Mouse (Mus musculus) regulatory T cell (primary cell): Measurements from ENCODE around the gene Dnah7c.
"Not testable (repeated sequence)": the region's sequence is repeated elsewhere in the genome, so short reads cannot be mapped to it uniquely, and the experiment has no call there.

Experiments
- in situ Hi-C: fragments of 300-600 bp; cut with MboI, MseI; formaldehyde crosslinking; loops from one replicate; pipeline ENCODE4 v1.15.1; 2025; ENCODE audit warnings: high pct_unique_total_duplicates

The Dnah7c gene

DNA sequence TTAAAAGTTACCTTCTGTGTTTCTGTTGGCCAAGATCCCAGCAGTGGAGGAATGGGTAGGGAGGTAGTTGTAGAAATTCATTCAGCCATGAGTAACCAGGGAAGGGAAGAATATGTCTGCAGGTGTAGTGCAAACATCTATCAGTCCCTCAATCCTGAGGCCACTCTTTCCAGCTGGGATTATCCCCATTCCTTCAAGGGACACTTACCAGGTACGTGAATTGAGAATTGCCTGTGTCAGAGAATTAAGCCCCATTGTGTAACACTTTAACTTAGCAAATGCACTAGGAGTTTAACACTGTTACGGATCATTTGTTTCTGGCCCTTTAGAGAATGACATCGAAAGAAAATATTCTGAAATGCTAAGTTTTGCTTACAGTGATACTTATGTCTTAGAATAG, 304.3 kb downstream of the Dnah7c start:
- in situ Hi-C loops: loop anchor here (10.0 kb wide), 1 partner anchor 445 kb away; no protein-coding TSS in a partner anchor

- in situ Hi-C loops: loop anchor here (10.0 kb wide), 1 partner anchor 449 kb away; no protein-coding TSS in a partner anchor
These were observed 308.2 kb downstream of the Dnah7c start for GRCm38 (mm10) chr1:46733405-46734106.

DNA sequence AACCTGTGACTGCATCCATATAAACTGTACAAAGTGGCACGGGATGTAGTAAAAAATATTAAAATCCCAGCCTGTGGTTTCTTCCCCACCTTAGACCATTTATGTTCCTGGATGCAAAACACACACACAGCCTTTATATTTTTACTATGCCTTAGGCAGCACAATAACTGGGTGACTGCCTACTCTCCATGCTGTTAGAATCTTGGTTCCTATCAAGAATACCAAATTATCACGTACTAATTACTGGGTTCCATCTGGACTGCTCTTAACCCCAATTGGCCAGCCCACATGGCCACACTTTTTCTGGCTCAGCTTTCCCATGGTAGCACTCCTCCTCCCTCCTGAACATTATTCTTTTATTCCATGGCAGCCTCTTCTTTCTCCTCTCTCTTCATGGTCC, 309.1 kb downstream of the Dnah7c start:
- in situ Hi-C loops: loop anchor here (10.0 kb wide), 1 partner anchor 450 kb away; no protein-coding TSS in a partner anchor

DNA sequence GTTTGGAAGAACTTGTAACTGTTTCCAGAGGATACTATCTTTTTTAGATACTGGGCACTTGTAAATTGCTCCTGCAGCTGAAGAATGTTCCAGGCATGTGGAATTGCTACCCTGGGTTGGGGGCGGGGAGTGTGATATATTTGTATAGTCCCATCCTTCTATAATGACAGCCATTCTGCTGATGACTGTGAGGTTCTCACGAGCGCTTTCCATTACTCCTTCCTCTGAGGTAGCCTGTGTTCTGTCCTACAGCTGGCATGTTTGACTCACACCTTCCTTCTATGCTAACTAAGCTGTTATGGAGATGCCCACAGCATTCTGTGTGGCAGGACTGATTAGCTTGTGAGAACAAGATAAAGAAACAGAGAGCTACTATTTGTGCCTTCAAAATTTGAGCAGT, 339.2 kb downstream of the Dnah7c start:
- in situ Hi-C loops: not testable (repeated sequence)

DNA sequence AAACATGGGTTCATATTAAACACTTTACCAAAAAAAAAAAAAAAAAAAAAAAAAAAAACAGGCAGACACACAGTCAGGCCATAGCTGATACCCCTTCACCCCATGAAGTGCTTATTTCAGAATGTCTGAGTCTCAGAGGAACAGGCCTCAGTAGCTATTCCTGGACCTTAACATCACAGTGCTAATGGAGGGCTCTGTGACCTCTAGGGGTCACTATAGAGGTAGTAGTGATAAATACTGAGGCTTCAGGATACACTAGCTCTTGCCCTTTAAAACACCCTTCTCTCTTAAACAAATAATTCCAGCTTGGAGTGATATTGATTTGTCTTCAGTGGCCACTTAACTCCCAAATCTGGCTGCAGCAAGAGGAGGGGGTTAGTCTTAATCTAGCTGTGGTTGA, 343.9 kb downstream of the Dnah7c start:
- in situ Hi-C loops: loop anchor here (5.0 kb wide), 1 partner anchor 447 kb away; no protein-coding TSS in a partner anchor

DNA sequence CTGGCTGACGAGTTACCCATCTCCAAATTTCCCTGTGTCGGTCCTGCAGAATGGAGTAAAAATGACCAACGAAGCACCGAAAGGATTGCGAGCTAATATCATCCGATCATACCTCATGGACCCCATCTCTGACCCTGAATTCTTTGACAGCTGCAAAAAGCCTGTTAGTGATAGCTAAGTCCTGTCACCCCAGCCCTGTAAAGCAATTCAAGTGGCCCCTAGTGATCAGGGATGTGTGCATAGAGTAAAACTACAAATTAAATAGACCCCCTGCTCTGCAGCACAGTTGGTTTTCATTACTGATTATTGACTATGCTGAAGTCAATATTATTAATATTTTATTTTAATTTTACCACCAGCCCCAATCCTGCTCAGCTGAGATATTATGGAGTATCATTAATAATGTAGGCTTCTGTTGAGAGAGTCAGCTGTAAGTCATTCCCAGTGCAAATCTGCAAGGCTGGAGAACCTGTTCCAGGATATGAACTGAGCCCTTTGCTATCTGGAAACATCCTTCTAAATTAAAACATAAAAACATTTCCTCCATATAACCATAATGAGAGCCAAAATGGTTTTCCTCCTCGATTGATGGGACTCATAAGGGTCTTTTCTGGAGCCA, 344.8 kb downstream of the Dnah7c start:
- in situ Hi-C loops: not testable (repeated sequence)

DNA sequence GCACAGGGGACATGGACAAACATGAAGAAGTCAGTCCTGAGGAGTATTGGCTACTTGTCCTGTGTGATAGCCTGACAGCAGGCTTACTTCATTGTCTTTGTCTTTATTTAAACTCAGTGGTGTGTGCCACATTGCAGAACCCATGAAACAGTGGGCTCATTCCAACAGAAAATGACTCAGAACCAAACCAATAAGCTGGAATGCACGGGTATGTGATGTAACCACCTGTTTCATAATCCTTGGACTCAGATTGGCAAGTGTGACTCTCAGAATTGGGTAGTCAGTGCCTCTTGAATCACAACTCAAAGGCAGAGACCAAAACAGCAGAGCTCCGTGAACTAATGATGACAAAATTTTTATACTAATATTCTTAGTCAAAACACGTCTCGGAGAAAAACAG, 356.8 kb downstream of the Dnah7c start:
- in situ Hi-C loops: loop anchor here (25.0 kb wide), 1 partner anchor 930 kb away; no protein-coding TSS in a partner anchor

- in situ Hi-C loops: no loop called here
These were observed 379.7 kb downstream of the Dnah7c start for GRCm38 (mm10) chr1:46805074-46805473.

DNA sequence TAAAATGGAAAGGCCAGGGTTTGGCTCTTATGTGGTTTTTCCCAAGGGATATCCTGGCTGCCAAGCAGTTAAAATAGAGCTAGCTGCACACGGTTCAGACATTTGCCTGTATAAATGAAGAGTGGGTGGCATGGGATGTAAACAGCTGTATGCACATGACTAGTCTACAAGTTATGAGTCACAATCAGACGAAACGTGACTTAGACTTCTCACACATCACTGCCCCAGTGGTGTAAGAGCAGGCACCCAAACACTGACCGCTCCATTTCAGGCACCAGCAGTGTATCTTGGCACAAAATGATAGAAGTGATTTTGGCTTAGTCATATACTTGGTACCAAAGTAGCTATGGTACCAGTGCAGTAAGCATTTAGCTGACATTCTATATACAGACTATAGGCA, 383.2 kb downstream of the Dnah7c start:
- in situ Hi-C loops: not testable (repeated sequence)

- in situ Hi-C loops: no loop called here
These were observed 392.5 kb downstream of the Dnah7c start for GRCm38 (mm10) chr1:46817934-46818333.

GRCm38 (mm10) chr1:46822256-46822972, 397.0 kb downstream of the Dnah7c start:
- in situ Hi-C loops: no loop called here

GRCm38 (mm10) chr1:46830066-46830843, 404.9 kb downstream of the Dnah7c start:
- in situ Hi-C loops: loop anchor here (25.0 kb wide), 1 partner anchor 1018 kb away; no protein-coding TSS in a partner anchor

GRCm38 (mm10) chr1:46831927-46832326, 406.5 kb downstream of the Dnah7c start:
- in situ Hi-C loops: loop anchor here (25.0 kb wide), 1 partner anchor 1020 kb away; no protein-coding TSS in a partner anchor

- in situ Hi-C loops: loop anchor here (25.0 kb wide), 1 partner anchor 1031 kb away; no protein-coding TSS in a partner anchor
These were observed 418.0 kb downstream of the Dnah7c start for GRCm38 (mm10) chr1:46843406-46843805.

DNA sequence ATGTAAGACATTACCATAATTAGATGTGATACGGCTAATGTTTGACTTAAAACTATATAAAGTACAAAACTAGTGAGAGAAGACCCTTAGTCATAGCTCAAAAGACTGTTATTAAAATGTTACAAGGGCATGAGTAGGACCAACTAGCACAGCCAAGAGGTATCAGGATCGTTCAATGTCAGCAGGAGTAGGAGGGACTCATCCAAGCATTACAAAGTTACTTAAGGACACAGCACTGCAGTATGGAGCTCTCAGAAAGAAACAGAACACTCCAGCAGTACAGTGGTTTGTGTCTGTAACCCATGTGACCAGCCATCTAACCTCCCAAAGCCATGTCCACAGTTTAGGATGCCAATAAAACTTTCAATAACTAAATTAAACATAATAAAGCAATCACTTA, 418.9 kb downstream of the Dnah7c start:
- in situ Hi-C loops: loop anchor here (25.0 kb wide), 1 partner anchor 1032 kb away; no protein-coding TSS in a partner anchor

GRCm38 (mm10) chr1:46845221-46845620, 419.8 kb downstream of the Dnah7c start:
- in situ Hi-C loops: loop anchor here (25.0 kb wide), 1 partner anchor 1033 kb away; no protein-coding TSS in a partner anchor

- in situ Hi-C loops: loop anchor here (25.0 kb wide), 1 partner anchor 1037 kb away; no protein-coding TSS in a partner anchor
These were observed 424.4 kb downstream of the Dnah7c start for GRCm38 (mm10) chr1:46849758-46850157.

- in situ Hi-C loops: no loop called here
These were observed 426.2 kb downstream of the Dnah7c start for GRCm38 (mm10) chr1:46851586-46851985.

GRCm38 (mm10) chr1:46852216-46852599, 426.8 kb downstream of the Dnah7c start:
- in situ Hi-C loops: no loop called here

DNA sequence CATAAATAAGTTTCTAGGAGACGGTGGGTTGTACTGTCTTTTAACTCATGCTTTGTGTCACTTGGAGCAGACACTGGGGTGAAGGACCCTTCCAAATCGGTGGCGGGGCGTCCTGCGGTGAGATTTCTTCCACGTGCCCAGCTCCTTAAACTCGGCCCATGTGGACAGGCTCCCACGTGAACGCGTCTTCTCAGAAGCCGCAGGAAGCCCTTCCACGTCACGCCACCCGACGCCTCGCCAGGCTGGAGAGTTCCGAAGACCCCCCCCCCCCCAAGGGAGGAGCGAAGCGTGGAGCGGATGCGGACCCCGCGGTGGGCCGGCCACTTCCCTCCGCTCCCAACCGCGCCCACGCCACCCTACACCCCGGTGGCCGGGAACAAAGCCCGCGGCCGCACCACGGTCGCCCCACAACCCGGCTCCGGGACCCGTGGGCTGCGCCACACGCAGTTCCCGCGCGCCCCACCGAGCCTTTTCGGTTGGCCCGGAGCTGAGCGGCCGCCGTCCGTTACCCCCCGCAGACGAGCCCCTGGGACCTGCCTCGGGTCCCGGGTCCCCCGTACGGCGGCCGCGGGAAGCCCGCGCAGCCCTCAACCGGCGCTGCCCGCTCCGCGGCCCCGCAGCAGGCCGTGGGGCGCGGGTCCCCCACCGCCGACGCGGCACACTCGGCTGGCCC, 427.3 kb downstream of the Dnah7c start:
- in situ Hi-C loops: no loop called here
